Mouse (Mus musculus): ENCODE results near the gene Kcnj6. TPM values are rescaled to one million over a fixed set of nuclear protein-coding genes. Genes with fewer than 3 reads are reported as not detected.

The Kcnj6 gene
- polyA plus RNA-seq, 2 experiments, result 0.03 TPM; not detected in 1

GRCm38 (mm10) chr16:94968941-94969340 is 28.6 kb downstream of the Kcnj6 start:
- Histone ChIP-seq H3K27me3 (ENCODE audit: control insufficient read depth, insufficient read depth, low read length) (no peaks in the 10 kb centered on the region), H3K4me1 (ENCODE audit: control insufficient read depth, insufficient read depth, low read length) (no peaks in the 10 kb centered on the region), H3K36me3 (ENCODE audit: control insufficient read depth, insufficient read depth, low read length) (no peaks in the 10 kb centered on the region), H3K9ac (ENCODE audit: low read depth, low read length, severe bottlenecking) (no peak overlapping the region), H3K4me2 (replicated peaks; ENCODE audit: low read depth, low read length, severe bottlenecking) (no peak overlapping the region), H3K9me3 (ENCODE audit: control insufficient read depth, low read length) (no peaks in the 10 kb centered on the region), H3K27ac (replicated peaks; ENCODE audit: low read depth, low read length) (no peak overlapping the region), H3K4me3 (replicated peaks; ENCODE audit: low read length) (no peak overlapping the region)
- DNase-seq (ENCODE audit: low spot score), result no peak
- 67% methylated on average over 6 of the region's 6 CpGs for WGBS
- TF ChIP-seq POLR2A (IDR thresholded peaks at IDR 0.05; ENCODE audit: borderline replicate concordance, extremely low read depth, insufficient read depth, insufficient read length), result no peak
- ATAC-seq (ENCODE audit: low FRiP score, low read depth), result no peak

- H3K4me2 ChIP-seq (replicated peaks; ENCODE audit: low read depth, low read length, severe bottlenecking), result no peak overlapping the region
- H3K4me3 ChIP-seq (replicated peaks; ENCODE audit: low read length), result no peak overlapping the region
- no peaks in the 10 kb centered on the region for H3K27me3 ChIP-seq (ENCODE audit: control insufficient read depth, insufficient read depth, low read length)
- H3K36me3 ChIP-seq (ENCODE audit: control insufficient read depth, insufficient read depth, low read length), result no peaks in the 10 kb centered on the region
- H3K4me1 ChIP-seq (ENCODE audit: control insufficient read depth, insufficient read depth, low read length), result no peaks in the 10 kb centered on the region
- ATAC-seq (ENCODE audit: low FRiP score, low read depth) (no peak), DNase-seq (ENCODE audit: low spot score) (no peak)
- TF ChIP-seq POLR2A (IDR thresholded peaks at IDR 0.05; ENCODE audit: borderline replicate concordance, extremely low read depth, insufficient read depth, insufficient read length), result no peak
- 93% methylated on average over 2 of the region's 2 CpGs for WGBS
- H3K9me3 ChIP-seq (ENCODE audit: control insufficient read depth, low read length), result no peaks in the 10 kb centered on the region
- no peak overlapping the region for H3K9ac ChIP-seq (ENCODE audit: low read depth, low read length, severe bottlenecking)
- H3K27ac ChIP-seq (replicated peaks; ENCODE audit: low read depth, low read length), result no peak overlapping the region
Observed at GRCm38 (mm10) chr16:94968472-94968871, 29.0 kb downstream of the Kcnj6 start.

GRCm38 (mm10) chr16:94957156-94957828 is 40.2 kb downstream of the Kcnj6 start:
- no peak overlapping the region for H3K27ac ChIP-seq (replicated peaks; ENCODE audit: low read depth, low read length)
- DNase-seq (ENCODE audit: low spot score) (no peak), ATAC-seq (ENCODE audit: low FRiP score, low read depth) (no peak)
- H3K9ac ChIP-seq (ENCODE audit: low read depth, low read length, severe bottlenecking), result no peak overlapping the region
- no peak for TF ChIP-seq POLR2A (IDR thresholded peaks at IDR 0.05; ENCODE audit: borderline replicate concordance, extremely low read depth, insufficient read depth, insufficient read length)
- no peak overlapping the region for H3K4me3 ChIP-seq (replicated peaks; ENCODE audit: low read length)
- 81% methylated on average over 9 of the region's 9 CpGs for WGBS
- no peaks in the 10 kb centered on the region for H3K36me3 ChIP-seq (ENCODE audit: control insufficient read depth, insufficient read depth, low read length)
- H3K9me3 ChIP-seq (ENCODE audit: control insufficient read depth, low read length), result no peaks in the 10 kb centered on the region
- no peak overlapping the region for H3K4me2 ChIP-seq (replicated peaks; ENCODE audit: low read depth, low read length, severe bottlenecking)
- H3K27me3 ChIP-seq (ENCODE audit: control insufficient read depth, insufficient read depth, low read length), result no peaks in the 10 kb centered on the region
- H3K4me1 ChIP-seq (ENCODE audit: control insufficient read depth, insufficient read depth, low read length), result no peaks in the 10 kb centered on the region

GRCm38 (mm10) chr16:94956410-94956809 is 41.1 kb downstream of the Kcnj6 start:
- no peak for DNase-seq (ENCODE audit: low spot score)
- no peak for ATAC-seq (ENCODE audit: low FRiP score, low read depth)
- H3K4me3 ChIP-seq (replicated peaks; ENCODE audit: low read length), result no peak overlapping the region
- H3K36me3 ChIP-seq (ENCODE audit: control insufficient read depth, insufficient read depth, low read length), result no peaks in the 10 kb centered on the region
- no peaks in the 10 kb centered on the region for H3K4me1 ChIP-seq (ENCODE audit: control insufficient read depth, insufficient read depth, low read length)
- no peak for TF ChIP-seq POLR2A (IDR thresholded peaks at IDR 0.05; ENCODE audit: borderline replicate concordance, extremely low read depth, insufficient read depth, insufficient read length)
- H3K27ac ChIP-seq (replicated peaks; ENCODE audit: low read depth, low read length), result no peak overlapping the region
- H3K27me3 ChIP-seq (ENCODE audit: control insufficient read depth, insufficient read depth, low read length), result no peaks in the 10 kb centered on the region
- H3K9me3 ChIP-seq (ENCODE audit: control insufficient read depth, low read length), result no peaks in the 10 kb centered on the region
- H3K4me2 ChIP-seq (replicated peaks; ENCODE audit: low read depth, low read length, severe bottlenecking), result no peak overlapping the region
- no peak overlapping the region for H3K9ac ChIP-seq (ENCODE audit: low read depth, low read length, severe bottlenecking)
- 90% methylated on average over 6 of the region's 6 CpGs for WGBS

GRCm38 (mm10) chr16:94953294-94953693 is 44.2 kb downstream of the Kcnj6 start:
- no peaks in the 10 kb centered on the region for H3K27me3 ChIP-seq (ENCODE audit: control insufficient read depth, insufficient read depth, low read length)
- 77% methylated on average over 1 of the region's 1 CpGs for WGBS
- H3K36me3 ChIP-seq (ENCODE audit: control insufficient read depth, insufficient read depth, low read length), result no peaks in the 10 kb centered on the region
- H3K4me1 ChIP-seq (ENCODE audit: control insufficient read depth, insufficient read depth, low read length), result no peaks in the 10 kb centered on the region
- H3K4me2 ChIP-seq (replicated peaks; ENCODE audit: low read depth, low read length, severe bottlenecking), result no peak overlapping the region
- no peak overlapping the region for H3K4me3 ChIP-seq (replicated peaks; ENCODE audit: low read length)
- no peak for DNase-seq (ENCODE audit: low spot score)
- H3K27ac ChIP-seq (replicated peaks; ENCODE audit: low read depth, low read length), result no peak overlapping the region
- no peak overlapping the region for H3K9ac ChIP-seq (ENCODE audit: low read depth, low read length, severe bottlenecking)
- TF ChIP-seq POLR2A (IDR thresholded peaks at IDR 0.05; ENCODE audit: borderline replicate concordance, extremely low read depth, insufficient read depth, insufficient read length), result no peak
- no peak for ATAC-seq (ENCODE audit: low FRiP score, low read depth)
- no peaks in the 10 kb centered on the region for H3K9me3 ChIP-seq (ENCODE audit: control insufficient read depth, low read length)
